Mouse (Mus musculus) lung, embryonic 14.5 days (tissue): ENCODE results near the gene Cd163. TPM values are rescaled to one million over a fixed set of nuclear protein-coding genes. Genes with fewer than 3 reads are reported as not detected.
A peak's percentile ranks its signal among the peaks of the same experiment; 100 is the strongest.

ENCODE experiments used
- ATAC-seq: fragments of 200-750 bp; cut with Nextera tagmentation; 2 replicates; pipeline ENCODE4 v1.8.0; 2017; ENCODE audit warnings: mild to moderate bottlenecking, moderate TSS enrichment, moderate library complexity; ENCODE audit not compliant: insufficient read depth
- DNase-seq: peaks from one replicate; pipeline ENCODE4 v3.0.0-alpha.2; 2015
- H3K27ac ChIP-seq: fragments of 300-500 bp; sonication (generic); 2 replicates; pipeline ENCODE4 v1.5.1; 2014; ENCODE audit warnings: low read depth, mild to moderate bottlenecking, moderate library complexity
- H3K27me3 ChIP-seq: fragments of 300-500 bp; sonication (generic); 2 replicates; pipeline ENCODE4 v1.6.1; 2014; ENCODE audit warnings: low read length, control low read depth; ENCODE audit not compliant: insufficient read depth
- H3K36me3 ChIP-seq: fragments of 300-500 bp; sonication (generic); 2 replicates; pipeline ENCODE4 v1.6.1; 2014; ENCODE audit warnings: control low read depth; ENCODE audit not compliant: insufficient read depth
- H3K4me1 ChIP-seq: fragments of 300-500 bp; sonication (generic); 2 replicates; pipeline ENCODE4 v1.6.1; 2014; ENCODE audit warnings: antibody characterized with exemption, control low read depth; ENCODE audit not compliant: insufficient read depth
- H3K4me2 ChIP-seq: fragments of 300-500 bp; sonication (generic); 2 replicates; pipeline ENCODE4 v1.6.1; 2014; ENCODE audit warnings: mild to moderate bottlenecking
- H3K4me3 ChIP-seq: fragments of 300-500 bp; sonication (generic); 2 replicates; pipeline ENCODE4 v1.5.1; 2014; ENCODE audit warnings: low read depth, low read length
- H3K9ac ChIP-seq: fragments of 300-500 bp; sonication (generic); 2 replicates; pipeline ENCODE4 v1.6.1; 2014
- H3K9me3 ChIP-seq: fragments of 300-500 bp; sonication (generic); 2 replicates; pipeline ENCODE4 v1.6.1; 2016; ENCODE audit warnings: low read depth, low read length, control low read depth
- CTCF ChIP-seq: IDR thresholded peaks from 2 replicates; pipeline ENCODE4 v1.5.1; 2016; ENCODE audit warnings: antibody characterized with exemption, low read depth
- WGBS: fragments of 180-500 bp; shearing (Covaris S2); extraction: QIAGEN DNeasy Blood & Tissue Kit; methylation state at CpG from one replicate; pipeline ENCODE4 v1.1.7; 2014; 5-methylcytosine and 5-hydroxymethylcytosine counted together
- polyA plus RNA-seq: library from polyadenylated mRNA; unstranded; fragments of >200 nt; fragmentation: Nextera tagmentation; extraction: Ambion mirVana; gene quantifications from 2 replicates; pipeline ENCODE4 v1.2.1, GENCODE M21; 2014

Cd163 gene
- polyA plus RNA-seq, 1 experiment from 2014 or later: 0.07 TPM

- WGBS: 59% methylated on average over 5 of the region's 5 CpGs
- TF ChIP-seq CTCF: 0 out of 2 replicates have a peak, but pooled peaks have one; percentile 13
- no peaks in the 10 kb centered on the region for H3K4me1 ChIP-seq
Observed at GRCm38 (mm10) chr6:124364328-124364727, 59.9 kb downstream of the Cd163 start.

GRCm38 (mm10) chr6:124373584-124374206 is 69.2 kb downstream of the Cd163 start:
- H3K27ac ChIP-seq: no peak overlapping the region
- TF ChIP-seq CTCF: no peak
- H3K4me1 ChIP-seq: no peaks in the 10 kb centered on the region
- H3K27me3 ChIP-seq: no peaks in the 10 kb centered on the region
- no peak overlapping the region for H3K9ac ChIP-seq
- H3K4me2 ChIP-seq: no peak overlapping the region
- H3K36me3 ChIP-seq: no peaks in the 10 kb centered on the region
- DNase-seq (no peak), ATAC-seq (no peak)
- no peaks in the 10 kb centered on the region for H3K9me3 ChIP-seq
- 84% methylated on average over 6 of the region's 6 CpGs for WGBS
- H3K4me3 ChIP-seq: no peak overlapping the region

More at GRCm38 (mm10) chr6:124364328-124364727, 59.9 kb downstream of the Cd163 start:
- no peaks in the 10 kb centered on the region for H3K9me3 ChIP-seq
- H3K4me2 ChIP-seq: no peak overlapping the region
- DNase-seq: no peak
- no peak overlapping the region for H3K9ac ChIP-seq
- ATAC-seq: no peak
- no peak overlapping the region for H3K27ac ChIP-seq
- H3K27me3 ChIP-seq: no peaks in the 10 kb centered on the region
- no peaks in the 10 kb centered on the region for H3K36me3 ChIP-seq
- no peak overlapping the region for H3K4me3 ChIP-seq

GRCm38 (mm10) chr6:124374683-124375082 is 70.2 kb downstream of the Cd163 start:
- no peak overlapping the region for H3K27ac ChIP-seq
- no peak for DNase-seq
- H3K9ac ChIP-seq: no peak overlapping the region
- WGBS: 68% methylated on average over 4 of the region's 4 CpGs
- H3K4me1 ChIP-seq: no peaks in the 10 kb centered on the region
- no peak overlapping the region for H3K4me3 ChIP-seq
- TF ChIP-seq CTCF: no peak
- no peaks in the 10 kb centered on the region for H3K27me3 ChIP-seq
- no peak overlapping the region for H3K4me2 ChIP-seq
- ATAC-seq: no peak
- H3K9me3 ChIP-seq: no peaks in the 10 kb centered on the region
- H3K36me3 ChIP-seq: no peaks in the 10 kb centered on the region

- DNase-seq (peak; percentile 30), ATAC-seq (no peak; the same call in 1 of the 2 replicates)
- Histone ChIP-seq H3K4me3 (no peak overlapping the region), H3K27ac (no peak overlapping the region), H3K4me1 (no peaks in the 10 kb centered on the region), H3K27me3 (no peaks in the 10 kb centered on the region), H3K4me2 (no peak overlapping the region), H3K9ac (no peak overlapping the region), H3K9me3 (no peaks in the 10 kb centered on the region), H3K36me3 (no peaks in the 10 kb centered on the region)
- 60% methylated on average over 11 of the region's 11 CpGs for WGBS
- no peak for TF ChIP-seq CTCF
Observed at GRCm38 (mm10) chr6:124375435-124375884, 71.0 kb downstream of the Cd163 start.

GRCm38 (mm10) chr6:124376311-124376710 is 71.9 kb downstream of the Cd163 start:
- Histone ChIP-seq H3K9ac (no peak overlapping the region), H3K4me2 (no peak overlapping the region), H3K36me3 (no peaks in the 10 kb centered on the region), H3K27me3 (no peaks in the 10 kb centered on the region), H3K4me3 (no peak overlapping the region), H3K9me3 (no peaks in the 10 kb centered on the region), H3K27ac (no peak overlapping the region), H3K4me1 (no peaks in the 10 kb centered on the region)
- WGBS: 71% methylated on average over 5 of the region's 5 CpGs
- ATAC-seq (no peak), DNase-seq (no peak)
- TF ChIP-seq CTCF: no peak

GRCm38 (mm10) chr6:124377494-124378255 is 73.2 kb downstream of the Cd163 start:
- 50% methylated on average over 4 of the region's 4 CpGs for WGBS
- ATAC-seq: no peak

GRCm38 (mm10) chr6:124379331-124379730 is 74.9 kb downstream of the Cd163 start:
- Histone ChIP-seq H3K27ac (no peak overlapping the region), H3K36me3 (no peaks in the 10 kb centered on the region), H3K9ac (no peak overlapping the region), H3K4me1 (no peaks in the 10 kb centered on the region), H3K4me2 (no peak overlapping the region), H3K9me3 (no peaks in the 10 kb centered on the region), H3K27me3 (no peaks in the 10 kb centered on the region), H3K4me3 (no peak overlapping the region)
- peak; percentile 67 for TF ChIP-seq CTCF
- 29% methylated on average over 10 of the region's 10 CpGs for WGBS
- DNase-seq (peak; percentile 77), ATAC-seq (no peak)

More at GRCm38 (mm10) chr6:124377494-124378255, 73.2 kb downstream of the Cd163 start:
- Histone ChIP-seq H3K27ac (no peak overlapping the region), H3K4me3 (no peak overlapping the region), H3K36me3 (no peaks in the 10 kb centered on the region), H3K27me3 (no peaks in the 10 kb centered on the region), H3K9me3 (no peaks in the 10 kb centered on the region), H3K9ac (no peak overlapping the region), H3K4me2 (no peak overlapping the region), H3K4me1 (no peaks in the 10 kb centered on the region)
- no peak for TF ChIP-seq CTCF
- no peak for DNase-seq

Other genes with a start within 250 kb of the Cd163 start
- gene Vmn2r27, start 72.8 kb upstream of the Cd163 start, polyA plus RNA-seq: not detected in 2 replicates
- 31.3 and 33.4 TPM in 2 replicates for gene Pex5, start 110.4 kb downstream of the Cd163 start, polyA plus RNA-seq
- gene Clstn3, start 160.1 kb downstream of the Cd163 start, polyA plus RNA-seq: 1.9 and 2.0 TPM in 2 replicates
- gene C1rl, start 188.5 kb downstream of the Cd163 start, polyA plus RNA-seq: 0.66 and 0.78 TPM in 2 replicates
- gene C1ra, start 207.7 kb downstream of the Cd163 start, polyA plus RNA-seq: 1.9 TPM in 2 replicates
- 0.64 and 1.2 TPM in 2 replicates for gene C1s1, start 237.7 kb downstream of the Cd163 start, polyA plus RNA-seq